Mouse (Mus musculus): ENCODE results near the gene Asb13.

- TF ChIP-seq CTCF (IDR thresholded peaks at IDR 0.05; ENCODE audit: low read depth) = no peak
- no peak for TF ChIP-seq EP300 (IDR thresholded peaks at IDR 0.05; ENCODE audit: low read depth)
Measured at GRCm38 (mm10) chr13:3644871-3645270, 11.0 kb downstream of the Asb13 start.
